Mouse (Mus musculus) MEL (cell line): ENCODE measurements around the gene C5ar2. TPM values are rescaled to one million over a fixed set of nuclear protein-coding genes. Genes with fewer than 3 reads are reported as not detected.

Experiments
- DNase-seq: peaks from one replicate; pipeline ENCODE4 v3.0.0; 2011; ENCODE audit warnings: low read depth, low spot score
- H3K27ac ChIP-seq: 2 replicates; pipeline ENCODE4 v1.5.1; 2012; ENCODE audit warnings: low read depth, mild to moderate bottlenecking, control low read depth, low read length, moderate library complexity; ENCODE audit not compliant: control insufficient read depth
- H3K27me3 ChIP-seq, 2 experiments: fragments of 150-350 bp in 1 of 2; sonication (generic) in 1 of 2; 2 replicates each; pipeline ENCODE4 v1.6.1; 2012; ENCODE audit warnings: low read length in 2 of 2, mild to moderate bottlenecking in 2 of 2, improper control_type of control experiment in 1 of 2, moderate library complexity in 1 of 2; ENCODE audit not compliant: insufficient read depth in 2 of 2, control insufficient read depth in 1 of 2
- H3K36me3 ChIP-seq, 2 experiments: 2 replicates each; pipeline ENCODE4 v1.6.1; 2012 to 2014; ENCODE audit warnings: low read length in 2 of 2, improper control_type of control experiment in 1 of 2, inconsistent platforms in 1 of 2, mild to moderate bottlenecking in 1 of 2; ENCODE audit not compliant: insufficient read depth in 2 of 2, control insufficient read depth in 1 of 2
- H3K4me1 ChIP-seq, 2 experiments: fragments of 150-350 bp in 1 of 2; sonication (generic) in 1 of 2; 2 replicates each; pipeline ENCODE4 v1.6.1; 2012; ENCODE audit warnings: low read length in 2 of 2, improper control_type of control experiment in 1 of 2, mild to moderate bottlenecking in 1 of 2; ENCODE audit not compliant: insufficient read depth in 2 of 2, control insufficient read depth in 1 of 2
- H3K4me3 ChIP-seq, 2 experiments: fragments of 150-350 bp in 1 of 2; sonication (generic) in 1 of 2; 2 replicates each; pipeline ENCODE4 v1.5.1; 2012; ENCODE audit warnings: low read depth in 2 of 2, low read length in 2 of 2, mild to moderate bottlenecking in 2 of 2, moderate library complexity in 2 of 2, control low read depth in 1 of 2, improper control_type of control experiment in 1 of 2; ENCODE audit not compliant: control insufficient read depth in 1 of 2, insufficient read depth in 1 of 2
- H3K79me2 ChIP-seq: 2 replicates; pipeline ENCODE4 v1.6.1; 2012; ENCODE audit warnings: mild to moderate bottlenecking, low read length, moderate library complexity; ENCODE audit not compliant: control insufficient read depth, poor library complexity, insufficient read depth
- H3K9ac ChIP-seq: 2 replicates; pipeline ENCODE4 v1.6.1; 2012; ENCODE audit warnings: low read depth, mild to moderate bottlenecking, control low read depth, low read length, moderate library complexity; ENCODE audit not compliant: control insufficient read depth, poor library complexity, severe bottlenecking
- H3K9me3 ChIP-seq: fragments of 150-350 bp; sonication (generic); replicated peaks from 2 replicates; pipeline ENCODE4 v1.6.1; 2012; ENCODE audit warnings: mild to moderate bottlenecking, low read length, improper control_type of control experiment, moderate library complexity; ENCODE audit not compliant: insufficient read depth
- BHLHE40 ChIP-seq: IDR thresholded peaks from 2 replicates; pipeline ENCODE4 v1.6.1; 2012; ENCODE audit warnings: low read depth, mild to moderate bottlenecking, inconsistent platforms, low read length, improper control_type of control experiment, borderline replicate concordance
- CHD1 ChIP-seq: IDR thresholded peaks from 2 replicates; pipeline ENCODE4 v1.6.1; 2012; ENCODE audit warnings: low read depth, mild to moderate bottlenecking, inconsistent platforms, low read length, improper control_type of control experiment
- E2F4 ChIP-seq: IDR thresholded peaks from 2 replicates; pipeline ENCODE4 v1.6.1; 2011; ENCODE audit warnings: low read depth, low read length, improper control_type of control experiment, borderline replicate concordance
- EP300 ChIP-seq, 2 experiments: IDR thresholded peaks; 2 replicates each; pipeline ENCODE4 v1.6.1; 2011; ENCODE audit warnings: improper control_type of control experiment in 2 of 2, low read length in 2 of 2, low read depth in 1 of 2, mild to moderate bottlenecking in 1 of 2
- ETS1 ChIP-seq: IDR thresholded peaks from 2 replicates; pipeline ENCODE4 v1.6.1; 2012; ENCODE audit warnings: low read depth, mild to moderate bottlenecking, inconsistent platforms, low read length, improper control_type of control experiment, moderate library complexity
- GABPA ChIP-seq: IDR thresholded peaks from 2 replicates; pipeline ENCODE4 v1.6.1; 2012; ENCODE audit warnings: low read depth, mild to moderate bottlenecking, inconsistent platforms, low read length, improper control_type of control experiment, moderate library complexity
- GATA1 ChIP-seq: IDR thresholded peaks from 2 replicates; pipeline ENCODE4 v1.6.1; 2011; ENCODE audit warnings: low read depth, low read length, improper control_type of control experiment
- HCFC1 ChIP-seq: IDR thresholded peaks from 2 replicates; pipeline ENCODE4 v1.6.1; 2012; ENCODE audit warnings: low read depth, mild to moderate bottlenecking, inconsistent platforms, low read length, improper control_type of control experiment, moderate library complexity
- KAT2A ChIP-seq: conservative IDR thresholded peaks from 2 replicates; pipeline ENCODE4 v1.6.1; 2012; ENCODE audit warnings: low read depth, low read length, improper control_type of control experiment, inconsistent platforms
- MAX ChIP-seq: IDR thresholded peaks from 2 replicates; pipeline ENCODE4 v1.6.1; 2011; ENCODE audit warnings: low read length, improper control_type of control experiment
- MAZ ChIP-seq: IDR thresholded peaks from 2 replicates; pipeline ENCODE4 v1.6.1; 2012; ENCODE audit warnings: low read depth, mild to moderate bottlenecking, inconsistent platforms, low read length, improper control_type of control experiment
- MXI1 ChIP-seq: IDR thresholded peaks from 2 replicates; pipeline ENCODE4 v1.6.1; 2011; ENCODE audit warnings: mild to moderate bottlenecking, low read depth, low read length, improper control_type of control experiment
- MYC ChIP-seq: IDR thresholded peaks from 2 replicates; pipeline ENCODE4 v1.6.1; 2011; ENCODE audit warnings: low read depth, mild to moderate bottlenecking, low read length, improper control_type of control experiment, moderate library complexity
- NRF1 ChIP-seq: IDR thresholded peaks from 2 replicates; pipeline ENCODE4 v1.6.1; 2014; ENCODE audit warnings: low read depth, mild to moderate bottlenecking, inconsistent platforms, low read length, improper control_type of control experiment, moderate library complexity; ENCODE audit not compliant: poor library complexity, insufficient read depth, severe bottlenecking
- POLR2AphosphoS5 ChIP-seq: IDR thresholded peaks from 2 replicates; pipeline ENCODE4 v1.6.1; 2012; ENCODE audit warnings: low read depth, borderline replicate concordance, mild to moderate bottlenecking, inconsistent platforms, low read length, moderate library complexity, mixed read lengths
- RCOR1 ChIP-seq: IDR thresholded peaks from 2 replicates; pipeline ENCODE4 v1.6.1; 2012; ENCODE audit warnings: low read depth, mild to moderate bottlenecking, inconsistent platforms, low read length, improper control_type of control experiment
- SIN3A ChIP-seq: IDR thresholded peaks from 2 replicates; pipeline ENCODE4 v1.6.1; 2012; ENCODE audit warnings: low read length, improper control_type of control experiment, inconsistent platforms
- TBP ChIP-seq: IDR thresholded peaks from 2 replicates; pipeline ENCODE4 v1.8.0; 2011; ENCODE audit warnings: low read depth, low read length, improper control_type of control experiment
- TCF12 ChIP-seq: IDR thresholded peaks from 2 replicates; pipeline ENCODE4 v1.6.1; 2014; ENCODE audit warnings: low read depth, mild to moderate bottlenecking, inconsistent platforms, low read length, improper control_type of control experiment, moderate library complexity
- USF1 ChIP-seq: IDR thresholded peaks from 2 replicates; pipeline ENCODE4 v1.6.1; 2014; ENCODE audit warnings: low read depth, mild to moderate bottlenecking, inconsistent platforms, low read length, improper control_type of control experiment, moderate library complexity
- ZC3H11A ChIP-seq: IDR thresholded peaks from 2 replicates; pipeline ENCODE4 v1.6.1; 2012; ENCODE audit warnings: low read depth, mild to moderate bottlenecking, inconsistent platforms, low read length, improper control_type of control experiment
- ZKSCAN1 ChIP-seq: IDR thresholded peaks from 2 replicates; pipeline ENCODE4 v1.6.1; 2012; ENCODE audit warnings: low read depth, mild to moderate bottlenecking, inconsistent platforms, low read length, improper control_type of control experiment, moderate library complexity
- polyA plus RNA-seq, 2 experiments: library from polyadenylated mRNA; stranded (reverse) in 1 of 2; unstranded in 1 of 2; fragments of >175 nt in 1 of 2; fragments of >200 nt in 1 of 2; gene quantifications; 2 replicates each; pipeline versions ENCODE4 v1.2.1 to v1.2.4; 2012; ENCODE audit warnings: low replicate concordance in 2 of 2, low read depth in 1 of 2; ENCODE audit not compliant: insufficient read length in 2 of 2, insufficient read depth in 1 of 2, missing spikeins in 1 of 2
- total RNA-seq: library from RNA; depleted of rRNA; stranded (reverse); fragments of 300-350 nt; gene quantifications from 2 replicates; pipeline ENCODE4 v1.2.3, GENCODE M21; 2012; rRNA removed

The C5ar2 gene
- 0.92 and 1.7 TPM in 2 replicates for total RNA-seq
- polyA plus RNA-seq = under 1 TPM in 1 of 2 experiments, not detected in 1; 0.49 TPM

GRCm38 (mm10) chr7:16244067-16244466 lies at the start of gene C5ar2:
Gene C5ar2 (minus strand): TSS chr7:16244154.
- Histone ChIP-seq H3K27me3 (peaks cover 0 to 1% of the 10 kb centered on the region in 2 experiments; a peak in 1 of 4 replicates), H3K9me3 (no peaks in the 10 kb centered on the region), H3K9ac (no peak within 1 kb of the TSS), H3K4me3 (no peak within 1 kb of the TSS), H3K79me2 (no peaks in the 10 kb centered on the region), H3K4me1 (peaks cover 3 to 21% of the 10 kb centered on the region in 2 experiments; a peak in 3 of 4 replicates), H3K36me3 (peaks cover 0 to 17% of the 10 kb centered on the region in 2 experiments; a peak in 2 of 4 replicates), H3K27ac (no peak within 1 kb of the TSS)
- DNase-seq = peak; percentile 27
- TF ChIP-seq MYC = no peak
- TF ChIP-seq MXI1 = no peak
- no peak for TF ChIP-seq EP300 (IDR thresholded peaks at IDR 0.05; ENCODE audit: low read depth in 1 of 2, low read length in 2 of 2)
- no peak for TF ChIP-seq ETS1
- no peak for TF ChIP-seq NRF1
- TF ChIP-seq KAT2A = no peak
- no peak for TF ChIP-seq POLR2AphosphoS5
- TF ChIP-seq SIN3A = no peak
- TF ChIP-seq TCF12 = no peak
- no peak for TF ChIP-seq RCOR1

- peaks cover 0 to 12% of the 10 kb centered on the region in 2 experiments; a peak in 2 of 4 replicates for H3K4me1 ChIP-seq
- no peak overlapping the region for H3K9ac ChIP-seq
- H3K4me3 ChIP-seq = no peak overlapping the region
- H3K27me3 ChIP-seq = no peaks in the 10 kb centered on the region
- no peak for DNase-seq
- H3K79me2 ChIP-seq = peaks cover 12% of the 10 kb centered on the region
- H3K9me3 ChIP-seq = no peaks in the 10 kb centered on the region
- H3K27ac ChIP-seq = no peak overlapping the region
- peaks cover 0 to 6% of the 10 kb centered on the region in 2 experiments; a peak in 3 of 4 replicates for H3K36me3 ChIP-seq
- no peak for TF ChIP-seq CHD1
- no peak for TF ChIP-seq EP300 (IDR thresholded peaks at IDR 0.05; ENCODE audit: low read depth in 1 of 2, low read length in 2 of 2)
- no peak for TF ChIP-seq MAZ
- no peak for TF ChIP-seq E2F4
- no peak for TF ChIP-seq TBP
- TF ChIP-seq BHLHE40 = no peak
- no peak for TF ChIP-seq ZKSCAN1
- no peak for TF ChIP-seq ZC3H11A
- no peak for TF ChIP-seq GATA1
- no peak for TF ChIP-seq HCFC1
- TF ChIP-seq SIN3A = no peak
- TF ChIP-seq USF1 = no peak
- TF ChIP-seq MAX = no peak
- no peak for TF ChIP-seq RCOR1
- no peak for TF ChIP-seq MXI1
- no peak for TF ChIP-seq NRF1
- TF ChIP-seq GABPA = no peak
- TF ChIP-seq, all 39 proteins: peak for 0
Measured at GRCm38 (mm10) chr7:16287791-16288190, 43.8 kb upstream of the C5ar2 start.
